Mouse (Mus musculus): ENCODE measurements around the gene Efcc1. TPM values are rescaled to one million over a fixed set of nuclear protein-coding genes. Genes with fewer than 3 reads are reported as not detected.
A peak's percentile ranks its signal among the peaks of the same experiment; 100 is the strongest.

Efcc1 gene
- 0.15 and 0.16 TPM in 2 replicates for polyA plus RNA-seq (2015; fragmentation: Nextera tagmentation; extraction: Ambion mirVana)

DNA sequence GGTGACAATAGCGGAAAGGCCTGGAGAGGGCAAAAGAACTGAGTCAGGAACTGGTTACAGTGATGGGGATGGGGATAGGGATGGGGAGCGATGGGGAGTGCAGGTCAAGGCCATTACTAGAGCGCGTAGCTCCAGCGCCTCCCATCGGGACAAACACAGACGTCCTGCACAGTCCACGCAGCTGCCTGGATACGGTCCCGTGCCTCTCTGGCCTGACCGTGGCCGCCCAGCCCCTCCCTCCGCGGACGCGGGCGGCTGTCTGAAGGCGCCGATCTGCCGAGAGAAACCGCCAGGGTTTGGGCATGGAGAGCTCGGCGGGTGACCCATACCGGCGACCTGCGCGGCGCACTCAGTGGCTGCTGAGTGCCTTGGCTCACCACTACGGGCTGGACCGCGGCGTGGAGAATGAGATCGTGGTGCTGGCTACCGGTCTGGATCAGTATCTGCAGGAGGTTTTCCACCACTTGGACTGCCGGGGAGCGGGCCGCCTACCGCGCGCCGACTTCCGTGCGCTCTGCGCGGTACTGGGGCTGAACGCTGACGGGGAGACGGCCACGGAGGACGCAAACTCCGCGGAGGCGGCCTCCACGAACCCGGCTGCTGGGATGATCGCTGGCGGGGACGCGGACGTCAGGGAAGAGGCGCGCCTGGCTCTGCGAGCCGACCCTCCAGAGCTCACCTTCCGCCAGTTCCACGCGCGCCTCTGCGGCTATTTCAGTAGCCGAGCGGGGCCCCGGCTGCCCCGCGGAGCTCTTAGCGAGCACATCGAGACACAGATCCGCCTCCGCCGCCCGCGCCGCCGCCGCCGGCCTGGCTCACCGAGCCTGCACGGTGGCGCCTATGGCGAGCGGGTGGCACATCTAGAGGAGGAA, at the start of gene Efcc1:
TSS of gene Efcc1 (plus strand) at position 279 of the 872 bp plus-strand sequence.
- Histone ChIP-seq H3K9me3 (replicated peaks) (no peaks in the 10 kb centered on the region), H3K9ac (no peak within 1 kb of the TSS), H3K4me2 (peak within 1 kb of the TSS; percentile 67), H3K27me3 (peaks cover 91% of the 10 kb centered on the region), H3K4me1 (replicated peaks) (peaks cover 34% of the 10 kb centered on the region), H3K4me3 (replicated peaks) (peak within 1 kb of the TSS; percentile 47), H3K36me3 (replicated peaks) (no peaks in the 10 kb centered on the region), H3K27ac (replicated peaks) (no peak within 1 kb of the TSS)
- 0 out of 2 replicates have a peak, but pooled peaks have one; percentile 20 for ATAC-seq (ENCODE audit: insufficient read depth)
- under 1% methylated on average over 89 of the region's 90 CpGs for WGBS (ENCODE audit: insufficient replicate concordance)

DNA sequence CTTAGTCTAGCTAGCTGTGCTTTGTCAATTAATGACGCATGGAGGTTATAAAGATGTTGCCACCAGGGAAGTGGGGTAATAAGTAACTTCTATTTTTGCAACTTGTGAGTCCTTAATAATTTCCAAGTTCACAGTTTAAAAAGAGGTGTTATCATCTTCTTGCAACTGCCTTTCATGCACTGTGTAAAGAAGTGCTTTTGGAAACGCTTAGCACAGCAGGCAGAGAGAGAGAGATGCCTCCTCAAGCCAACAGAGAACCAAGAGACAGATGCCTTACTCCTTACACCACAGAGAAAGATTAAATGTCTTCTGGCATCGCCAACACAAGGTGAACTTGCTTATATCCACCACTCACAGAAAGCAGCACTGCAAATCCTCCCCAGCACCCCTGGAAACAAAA, 34.7 kb upstream of the Efcc1 start:
- Histone ChIP-seq H3K4me1 (replicated peaks) (no peaks in the 10 kb centered on the region), H3K4me3 (replicated peaks) (no peak overlapping the region)

DNA sequence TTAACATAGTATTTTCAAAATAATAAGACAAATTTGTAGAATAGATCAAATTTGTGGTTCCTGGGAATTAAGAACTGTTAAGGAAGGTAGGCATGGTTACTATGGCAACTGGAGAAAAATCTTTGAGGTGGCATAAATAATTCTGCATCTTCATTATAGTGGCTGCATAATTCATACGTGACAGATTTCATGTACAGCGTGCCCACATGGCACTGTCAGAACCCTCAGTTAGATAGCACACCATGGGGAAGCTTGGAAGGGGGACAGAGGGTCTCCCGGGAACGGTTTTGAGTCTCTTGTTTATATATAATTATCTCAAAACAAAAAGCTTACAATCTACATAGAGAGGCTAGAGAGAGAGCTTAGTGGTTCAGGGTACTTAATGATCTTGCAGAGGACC, 34.1 kb upstream of the Efcc1 start:
- Histone ChIP-seq H3K27me3 (peaks cover 43% of the 10 kb centered on the region), H3K9ac (no peak overlapping the region), H3K4me2 (no peak overlapping the region), H3K4me3 (replicated peaks) (no peak overlapping the region), H3K9me3 (replicated peaks) (no peaks in the 10 kb centered on the region), H3K36me3 (replicated peaks) (no peaks in the 10 kb centered on the region), H3K4me1 (replicated peaks) (no peaks in the 10 kb centered on the region), H3K27ac (replicated peaks) (no peak overlapping the region)
- WGBS (ENCODE audit: insufficient replicate concordance), result 81% methylated on average over 4 of the region's 4 CpGs
- no peak for ATAC-seq (ENCODE audit: insufficient read depth)

More for the DNA sequence above, 34.7 kb upstream of the Efcc1 start:
- no peak overlapping the region for H3K27ac ChIP-seq (replicated peaks)
- H3K9me3 ChIP-seq (replicated peaks), result no peaks in the 10 kb centered on the region
- no peak for ATAC-seq (ENCODE audit: insufficient read depth)
- no peaks in the 10 kb centered on the region for H3K36me3 ChIP-seq (replicated peaks)
- no peak overlapping the region for H3K4me2 ChIP-seq
- no peak overlapping the region for H3K9ac ChIP-seq
- WGBS (ENCODE audit: insufficient replicate concordance), result 63% methylated on average over 3 of the region's 3 CpGs
- peaks cover 43% of the 10 kb centered on the region for H3K27me3 ChIP-seq

DNA sequence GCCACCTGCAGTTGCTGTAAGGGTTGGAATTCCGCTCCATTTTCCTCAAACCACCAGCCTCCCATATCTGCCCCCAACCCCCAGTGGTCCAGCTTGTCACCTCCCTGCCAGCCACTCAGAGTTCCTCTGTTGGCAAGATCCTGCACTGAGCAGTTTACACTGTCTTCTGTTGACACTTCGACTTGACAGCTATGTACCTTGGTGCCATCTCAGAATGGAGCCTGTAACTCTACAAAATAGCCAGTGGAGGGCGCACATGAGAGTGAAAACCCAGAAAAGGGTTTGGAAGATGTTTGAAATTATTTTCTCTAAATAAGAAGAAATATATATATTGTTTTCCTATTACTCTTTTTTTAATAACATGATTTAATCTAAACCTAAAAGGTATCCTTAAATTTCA, 24.4 kb upstream of the Efcc1 start:
- Histone ChIP-seq H3K27ac (replicated peaks) (no peak overlapping the region), H3K4me3 (replicated peaks) (no peak overlapping the region), H3K27me3 (peaks cover 23% of the 10 kb centered on the region), H3K4me2 (no peak overlapping the region), H3K36me3 (replicated peaks) (no peaks in the 10 kb centered on the region), H3K9ac (no peak overlapping the region), H3K9me3 (replicated peaks) (no peaks in the 10 kb centered on the region), H3K4me1 (replicated peaks) (no peaks in the 10 kb centered on the region)
- no peak for ATAC-seq (ENCODE audit: insufficient read depth)
- WGBS (ENCODE audit: insufficient replicate concordance), result 38% methylated on average over 3 of the region's 3 CpGs

DNA sequence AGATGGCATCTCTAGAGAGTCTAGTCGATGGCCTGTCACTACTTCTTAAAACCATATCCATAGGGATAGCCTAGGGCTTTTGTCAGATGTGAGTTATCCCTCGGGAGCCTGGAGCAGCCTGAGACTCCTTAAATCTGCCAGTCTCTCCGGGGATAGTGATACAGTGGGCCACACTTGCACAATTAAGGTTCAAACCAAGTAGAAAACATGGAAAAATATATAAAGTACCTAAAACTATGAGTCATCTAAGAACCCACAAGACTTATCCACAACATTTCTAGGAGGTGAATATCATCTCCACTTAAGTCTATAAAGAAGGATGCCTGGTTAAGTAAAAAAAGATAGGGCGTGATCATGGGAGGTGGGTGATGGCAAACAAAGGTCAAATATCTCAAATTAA, 18.4 kb upstream of the Efcc1 start:
- no peak overlapping the region for H3K9ac ChIP-seq
- H3K9me3 ChIP-seq (replicated peaks), result no peaks in the 10 kb centered on the region
- no peaks in the 10 kb centered on the region; the same call in 1 of the 2 replicates for H3K4me1 ChIP-seq (replicated peaks)
- 62% methylated on average over 4 of the region's 4 CpGs for WGBS (ENCODE audit: insufficient replicate concordance)
- H3K27me3 ChIP-seq, result peaks cover 31% of the 10 kb centered on the region
- H3K36me3 ChIP-seq (replicated peaks), result no peaks in the 10 kb centered on the region
- no peak overlapping the region for H3K27ac ChIP-seq (replicated peaks)
- ATAC-seq (ENCODE audit: insufficient read depth), result no peak
- H3K4me3 ChIP-seq (replicated peaks), result no peak overlapping the region
- no peak overlapping the region for H3K4me2 ChIP-seq

DNA sequence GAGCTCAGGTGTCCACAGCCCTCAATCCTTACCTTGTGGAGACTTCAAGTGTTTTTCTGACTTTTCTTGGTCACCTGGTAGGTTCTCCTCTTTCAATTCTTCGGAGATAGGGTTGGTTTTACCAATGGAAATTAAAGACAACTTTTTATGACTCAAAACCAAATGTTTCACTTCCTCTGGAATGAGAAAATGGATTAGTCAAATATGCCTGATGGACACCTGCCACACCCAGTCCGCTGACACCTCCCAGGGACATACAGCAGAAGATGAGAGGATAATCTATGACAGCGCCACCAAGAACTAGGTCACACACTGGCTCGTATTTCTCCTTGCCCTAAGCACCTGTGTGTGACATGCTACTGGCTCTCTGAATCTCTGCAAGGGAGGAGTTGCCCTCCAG, 16.6 kb upstream of the Efcc1 start:
- Histone ChIP-seq H3K9me3 (replicated peaks) (no peaks in the 10 kb centered on the region), H3K4me2 (no peak overlapping the region), H3K4me1 (replicated peaks) (no peaks in the 10 kb centered on the region; the same call in 1 of the 2 replicates), H3K27me3 (peaks cover 32% of the 10 kb centered on the region), H3K27ac (replicated peaks) (no peak overlapping the region), H3K4me3 (replicated peaks) (no peak overlapping the region), H3K36me3 (replicated peaks) (no peaks in the 10 kb centered on the region), H3K9ac (no peak overlapping the region)
- no peak for ATAC-seq (ENCODE audit: insufficient read depth)
- WGBS (ENCODE audit: insufficient replicate concordance), result 71% methylated on average over 4 of the region's 4 CpGs

DNA sequence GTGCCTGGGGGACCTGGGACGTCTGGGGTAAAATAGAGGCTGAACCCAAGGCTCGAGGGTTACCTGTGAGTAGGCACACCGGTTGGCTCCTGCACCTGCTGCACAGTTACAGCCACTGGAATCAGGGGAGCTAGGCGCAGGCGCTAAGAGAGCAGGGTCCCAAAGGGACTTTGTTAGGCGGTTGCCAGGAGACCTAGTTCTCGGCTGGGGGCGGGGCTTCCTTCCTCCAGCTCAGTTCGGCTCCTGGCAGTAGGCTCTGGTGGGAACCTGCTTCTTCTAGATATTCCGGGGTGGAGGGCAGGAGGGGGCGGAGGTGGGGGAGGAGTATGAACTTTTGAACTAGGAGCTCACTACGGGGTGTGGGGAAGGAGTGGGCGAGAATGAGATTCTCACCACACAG, 8.0 kb upstream of the Efcc1 start:
- WGBS (ENCODE audit: insufficient replicate concordance), result 6% methylated on average over 13 of the region's 13 CpGs
- H3K27me3 ChIP-seq, result peaks cover 35% of the 10 kb centered on the region
- no peak overlapping the region for H3K4me2 ChIP-seq
- no peaks in the 10 kb centered on the region for H3K36me3 ChIP-seq (replicated peaks)
- H3K9ac ChIP-seq, result no peak overlapping the region
- no peak for ATAC-seq (ENCODE audit: insufficient read depth)
- H3K9me3 ChIP-seq (replicated peaks), result no peaks in the 10 kb centered on the region
- peaks cover 16% of the 10 kb centered on the region; the same call in 1 of the 2 replicates for H3K4me1 ChIP-seq (replicated peaks)
- H3K27ac ChIP-seq (replicated peaks), result no peak overlapping the region
- no peak overlapping the region for H3K4me3 ChIP-seq (replicated peaks)

DNA sequence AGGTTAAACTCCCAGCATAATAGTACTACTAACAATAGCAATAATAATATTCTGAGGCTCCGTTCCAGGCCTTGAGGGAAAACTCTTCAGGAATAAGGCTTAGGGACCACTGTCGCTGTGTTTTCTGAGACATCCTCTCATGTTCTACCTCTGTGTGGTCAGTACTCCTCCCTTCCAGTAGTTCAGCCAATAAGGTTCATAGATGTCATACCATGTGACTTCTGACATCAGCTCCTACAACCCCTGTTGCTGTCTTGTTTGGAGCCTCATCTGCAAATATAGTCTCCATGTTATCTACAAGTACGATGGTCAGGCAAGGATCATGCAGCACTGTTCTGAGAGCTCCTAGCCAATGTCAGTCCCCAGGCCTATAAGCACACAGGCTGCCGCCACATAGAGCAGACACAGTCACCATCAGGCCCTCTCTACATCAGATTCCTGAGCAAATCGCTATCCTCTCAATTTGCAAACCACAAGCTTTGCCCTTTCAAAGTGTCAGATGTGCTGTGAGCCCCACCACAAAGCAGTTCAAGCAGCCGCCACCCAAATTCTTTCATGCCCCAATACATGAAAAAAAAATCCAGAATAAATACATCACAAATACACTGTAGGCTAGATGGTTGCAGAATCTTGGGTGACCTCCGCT, 5.3 kb upstream of the Efcc1 start:
- H3K9ac ChIP-seq, result no peak overlapping the region
- H3K9me3 ChIP-seq (replicated peaks), result no peaks in the 10 kb centered on the region
- no peak overlapping the region for H3K4me2 ChIP-seq
- no peak for ATAC-seq (ENCODE audit: insufficient read depth)
- H3K4me1 ChIP-seq (replicated peaks), result peaks cover 16% of the 10 kb centered on the region; the same call in 1 of the 2 replicates
- H3K4me3 ChIP-seq (replicated peaks), result no peak overlapping the region
- no peaks in the 10 kb centered on the region for H3K36me3 ChIP-seq (replicated peaks)
- peaks cover 60% of the 10 kb centered on the region for H3K27me3 ChIP-seq
- H3K27ac ChIP-seq (replicated peaks), result no peak overlapping the region
- 61% methylated on average over 7 of the region's 7 CpGs for WGBS (ENCODE audit: insufficient replicate concordance)

DNA sequence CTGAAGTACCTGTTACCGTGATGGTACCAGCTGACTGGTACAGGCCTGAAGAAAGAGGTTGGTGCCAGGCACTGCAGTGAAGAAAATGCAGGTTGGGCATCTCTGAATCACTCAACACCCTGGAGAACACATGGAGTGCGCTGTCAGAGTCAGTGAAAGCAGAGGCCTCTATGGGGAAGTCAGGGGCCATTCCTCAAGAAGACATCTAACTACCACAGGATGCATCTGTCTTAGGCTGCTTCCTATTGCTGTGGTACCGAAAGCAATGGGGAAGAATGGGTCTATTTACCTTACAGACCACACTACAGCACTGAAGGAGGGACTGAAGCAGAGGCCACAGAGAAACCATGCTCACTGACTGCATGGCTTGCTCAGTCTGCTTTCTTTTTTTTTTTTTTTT, 2.6 kb upstream of the Efcc1 start:
- WGBS (ENCODE audit: insufficient replicate concordance), result 12% methylated on average over 3 of the region's 3 CpGs
- peaks cover 70% of the 10 kb centered on the region for H3K27me3 ChIP-seq
- no peak for ATAC-seq (ENCODE audit: insufficient read depth)

DNA sequence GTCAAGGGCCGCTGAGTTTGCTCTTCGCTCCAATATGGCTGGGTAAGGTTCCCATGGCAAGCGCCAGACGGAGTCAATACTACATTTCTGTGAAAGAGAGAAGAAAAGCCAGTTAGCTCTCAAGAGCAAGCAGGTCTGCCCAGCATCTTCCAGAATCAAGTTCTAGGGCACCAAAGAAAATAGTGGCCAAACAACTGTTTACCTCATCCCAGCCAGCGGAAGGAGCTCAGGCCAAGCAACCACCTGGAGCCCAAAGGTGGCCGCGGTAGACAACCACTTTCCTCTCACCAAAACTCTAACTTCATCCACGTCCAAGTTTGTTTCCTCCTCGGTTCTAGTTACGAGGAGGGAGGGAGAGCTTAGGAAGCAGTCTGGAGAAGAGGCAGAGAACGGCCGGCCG, 528 bp upstream of the Efcc1 start:
- no peak for ATAC-seq (ENCODE audit: insufficient read depth)
- Histone ChIP-seq H3K4me3 (replicated peaks) (peak overlapping the region; percentile 47), H3K27me3 (peaks cover 85% of the 10 kb centered on the region), H3K4me2 (peak overlapping the region; percentile 67), H3K9ac (no peak overlapping the region), H3K9me3 (replicated peaks) (no peaks in the 10 kb centered on the region), H3K36me3 (replicated peaks) (no peaks in the 10 kb centered on the region), H3K4me1 (replicated peaks) (peaks cover 34% of the 10 kb centered on the region), H3K27ac (replicated peaks) (no peak overlapping the region)
- 31% methylated on average over 13 of the region's 13 CpGs for WGBS (ENCODE audit: insufficient replicate concordance)

More for the DNA sequence above, 2.6 kb upstream of the Efcc1 start:
- no peak overlapping the region for H3K4me3 ChIP-seq (replicated peaks)
- no peak overlapping the region for H3K4me2 ChIP-seq
- no peak overlapping the region for H3K9ac ChIP-seq
- peaks cover 33% of the 10 kb centered on the region for H3K4me1 ChIP-seq (replicated peaks)
- H3K9me3 ChIP-seq (replicated peaks), result no peaks in the 10 kb centered on the region
- no peak overlapping the region for H3K27ac ChIP-seq (replicated peaks)
- no peaks in the 10 kb centered on the region for H3K36me3 ChIP-seq (replicated peaks)

DNA sequence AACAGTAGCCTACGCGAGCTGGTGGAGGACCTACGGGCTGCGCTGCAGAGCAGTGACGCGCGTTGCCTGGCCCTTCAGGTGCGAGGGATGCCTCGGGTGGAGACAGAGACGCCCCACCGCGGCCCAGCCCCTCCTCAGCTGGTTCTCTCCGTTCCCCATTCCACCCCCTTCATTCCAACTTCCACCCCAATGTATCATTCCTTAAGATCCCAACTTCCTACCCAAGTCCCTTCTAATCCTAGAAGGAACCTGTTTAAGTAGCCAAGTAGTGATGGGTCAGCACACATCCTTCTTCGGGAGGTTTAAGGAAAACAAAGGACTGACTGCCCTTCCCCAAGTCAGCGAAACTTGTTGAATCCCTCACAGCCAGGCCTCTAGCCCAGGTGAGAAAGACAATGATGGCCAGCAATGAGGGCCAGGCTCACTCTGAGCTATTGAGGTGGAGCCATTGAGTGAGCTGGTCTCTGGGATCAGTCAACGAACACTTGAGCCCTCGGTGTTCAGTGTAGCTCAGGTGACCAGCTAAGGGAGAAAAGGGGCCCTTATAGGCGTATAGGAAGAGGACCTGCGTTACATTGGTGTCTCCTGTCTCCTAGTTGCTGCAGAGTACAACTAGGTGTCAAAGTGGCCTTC, 910 bp downstream of the Efcc1 start:
- Histone ChIP-seq H3K4me3 (replicated peaks) (peak overlapping the region; percentile 47), H3K4me2 (peak overlapping the region; percentile 67), H3K9ac (no peak overlapping the region), H3K27me3 (peaks cover 99% of the 10 kb centered on the region), H3K9me3 (replicated peaks) (no peaks in the 10 kb centered on the region), H3K36me3 (replicated peaks) (no peaks in the 10 kb centered on the region), H3K4me1 (replicated peaks) (peaks cover 34% of the 10 kb centered on the region), H3K27ac (replicated peaks) (no peak overlapping the region)
- ATAC-seq (ENCODE audit: insufficient read depth), result no peak
- WGBS (ENCODE audit: insufficient replicate concordance), result 6% methylated on average over 19 of the region's 19 CpGs

Measured in liver, embryonic 15.5 days (tissue).